Mouse (Mus musculus) olfactory bulb, adult 2 months (tissue): Measurements from ENCODE around the gene Rab34.

ENCODE experiments used
- CTCF ChIP-seq: fragments of 200-500 bp; IDR thresholded peaks from 2 replicates; pipeline ENCODE4 v1.5.1; 2012; ENCODE audit warnings: low read depth, mild to moderate bottlenecking, low read length, moderate library complexity; ENCODE audit not compliant: insufficient read depth
- POLR2A ChIP-seq: fragments of 200-500 bp; IDR thresholded peaks from 2 replicates; pipeline ENCODE4 v1.6.1; 2012; ENCODE audit warnings: mild to moderate bottlenecking, low read depth, low read length, moderate library complexity; ENCODE audit not compliant: insufficient read depth

- no peak for TF ChIP-seq CTCF
- no peak for TF ChIP-seq POLR2A
Observed at GRCm38 (mm10) chr11:78163045-78163444, 25.2 kb upstream of the Rab34 start.
